Mouse (Mus musculus) left cerebral cortex, postnatal 25 days (tissue): Measurements from ENCODE around the gene Cse1l. TPM values are rescaled to one million over a fixed set of nuclear protein-coding genes. Genes with fewer than 3 reads are reported as not detected.

ENCODE experiments used
- DNase-seq, 2 experiments: peaks; one replicate each; pipeline ENCODE4 v3.0.0; 2022; ENCODE audit warnings: low spot score in 2 of 2, mixed read lengths in 1 of 2
- intact Hi-C: fragments of 180-260 bp; cut with DNase I; formaldehyde crosslinking; loops from one replicate; pipeline ENCODE4 v1.15.1; 2025
- total RNA-seq, 2 experiments: library from RNA; stranded (reverse); gene quantifications; 2 replicates each; pipeline ENCODE4 v1.2.3; 2021

Gene Cse1l
- total RNA-seq = 10 to 100 TPM; 56.0 to 58.7 TPM

DNA sequence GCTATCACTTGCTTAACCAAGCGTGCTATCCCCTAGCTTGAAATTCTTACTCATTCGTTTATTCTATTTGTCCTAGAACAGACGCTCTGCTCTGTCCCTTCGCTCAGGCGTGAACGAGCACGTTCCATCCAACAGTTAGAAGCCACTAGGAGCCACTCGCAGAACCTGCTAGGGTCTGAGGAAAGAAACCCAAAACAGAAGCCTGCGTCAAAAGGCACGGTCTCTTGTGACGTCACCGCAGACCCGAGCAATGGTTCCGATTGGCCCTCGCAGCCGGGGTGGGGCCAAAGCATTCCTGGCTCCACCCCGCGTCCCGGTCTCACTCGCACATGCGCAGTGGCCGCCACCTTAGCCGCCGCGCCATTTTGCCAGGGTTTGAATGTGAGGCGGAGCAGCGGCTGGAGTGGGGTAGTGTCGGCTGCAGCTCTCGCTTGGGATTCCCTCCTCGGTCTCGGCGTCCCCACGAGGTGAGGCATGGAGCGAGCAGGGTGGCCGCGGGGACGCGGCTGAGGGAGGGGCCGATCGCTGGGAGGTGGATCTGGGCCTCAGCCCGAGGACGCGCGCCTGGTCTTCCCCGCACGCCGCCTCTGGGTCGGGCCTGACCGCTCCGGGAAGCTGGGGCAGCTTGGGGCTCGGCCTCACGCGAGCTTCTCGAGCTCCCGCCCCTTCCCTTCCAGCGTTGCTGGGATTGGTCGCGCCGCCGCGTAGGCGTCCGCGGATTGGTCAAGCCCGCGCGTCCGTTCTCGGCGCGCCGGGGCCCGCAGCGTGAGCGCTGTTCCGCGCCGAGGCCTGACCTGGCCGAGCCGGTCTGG is at the start of gene Cse1l:
Gene Cse1l, plus strand, starts transcription at position 330 of the 812 bp plus-strand sequence.
- peak; percentile 98 to 99 for DNase-seq
- intact Hi-C loops = loop anchor here (10.0 kb wide), 1 partner anchor 289 kb away; the partner anchor contains the start of gene Kcnb1

DNA sequence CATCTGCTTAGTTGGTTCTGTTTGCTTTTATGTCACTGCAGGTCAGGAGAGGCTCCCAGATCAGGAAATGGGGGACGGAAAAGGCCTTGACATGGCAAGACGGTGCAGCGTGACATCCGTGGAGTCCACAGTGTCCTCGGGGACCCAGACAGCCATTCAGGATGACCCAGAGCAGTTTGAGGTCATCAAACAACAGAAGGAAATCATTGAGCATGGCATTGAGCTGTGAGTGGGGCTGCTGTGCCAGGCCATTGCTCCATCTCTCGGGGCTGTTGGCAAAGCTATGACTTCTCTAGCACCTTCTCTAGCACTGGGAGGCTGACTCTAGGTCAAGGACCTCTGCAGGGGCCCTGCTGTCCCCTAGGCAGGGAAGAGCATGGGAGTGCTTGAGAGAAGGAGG is 49.5 kb upstream of the Cse1l start:
- DNase-seq = no peak
- intact Hi-C loops = loop anchor here (5.0 kb wide), 1 partner anchor 264 kb away; no protein-coding TSS in a partner anchor

DNA sequence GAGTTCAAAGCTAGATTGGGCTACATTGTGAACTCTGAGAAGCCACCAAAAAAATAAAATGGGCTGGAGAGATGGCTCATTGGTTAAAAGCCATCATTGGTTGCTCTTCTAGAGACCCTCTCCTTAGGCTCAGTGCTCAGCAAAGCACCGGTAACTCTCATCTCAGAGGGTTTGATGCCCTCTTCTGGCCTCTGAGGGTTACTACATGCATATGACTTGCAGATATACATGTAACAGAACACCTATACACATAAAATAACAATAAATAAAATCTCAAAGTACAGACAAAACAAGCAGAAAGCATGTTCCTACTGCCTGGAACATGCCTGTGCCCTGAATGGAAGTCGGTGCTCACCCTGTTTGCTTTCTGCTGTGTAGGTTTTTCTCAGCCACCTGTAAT is 48.7 kb upstream of the Cse1l start:
- intact Hi-C loops = loop anchor here (5.0 kb wide), 1 partner anchor 265 kb away; no protein-coding TSS in a partner anchor
- no peak for DNase-seq

DNA sequence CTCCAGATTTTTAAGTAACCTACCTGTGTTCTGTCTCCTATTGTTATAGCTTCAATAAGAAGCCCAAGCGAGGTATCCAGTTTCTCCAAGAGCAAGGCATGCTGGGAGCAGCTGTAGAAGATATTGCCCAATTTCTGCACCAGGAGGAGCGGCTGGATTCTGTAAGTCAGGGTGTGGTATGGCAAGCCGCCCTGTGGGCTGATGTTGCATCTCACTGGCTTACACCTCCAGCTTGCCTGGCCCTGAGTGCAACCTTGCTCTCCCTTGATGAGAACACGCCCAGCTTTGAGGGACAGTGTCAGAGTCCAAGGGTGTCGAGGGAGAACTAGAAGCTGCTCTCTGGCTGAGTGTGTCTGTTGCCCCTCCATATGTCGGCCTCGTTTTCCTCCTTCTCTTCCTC is 46.6 kb upstream of the Cse1l start:
- no peak for DNase-seq
- intact Hi-C loops = loop anchor here (5.0 kb wide), 1 partner anchor 267 kb away; no protein-coding TSS in a partner anchor

DNA sequence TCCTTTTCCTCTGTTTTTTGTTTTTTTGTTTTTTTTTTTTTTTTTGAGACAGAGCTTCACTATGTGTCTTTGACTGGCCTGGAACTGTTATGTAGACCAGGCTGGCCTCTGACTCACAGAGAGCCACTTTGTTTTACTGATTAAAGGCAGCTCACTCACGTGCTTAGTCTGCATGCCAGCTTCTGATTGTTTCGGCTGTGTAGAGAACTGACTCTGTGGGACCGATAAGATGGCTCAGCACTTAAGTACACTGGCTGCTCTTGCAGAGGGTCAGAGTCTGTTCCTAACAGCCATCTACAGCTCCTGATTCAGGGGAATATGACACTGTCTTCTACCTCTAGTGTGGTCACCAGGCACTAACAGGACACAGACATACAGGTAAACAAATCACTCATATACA is 43.3 kb upstream of the Cse1l start:
- intact Hi-C loops = no loop called here
- no peak for DNase-seq

DNA sequence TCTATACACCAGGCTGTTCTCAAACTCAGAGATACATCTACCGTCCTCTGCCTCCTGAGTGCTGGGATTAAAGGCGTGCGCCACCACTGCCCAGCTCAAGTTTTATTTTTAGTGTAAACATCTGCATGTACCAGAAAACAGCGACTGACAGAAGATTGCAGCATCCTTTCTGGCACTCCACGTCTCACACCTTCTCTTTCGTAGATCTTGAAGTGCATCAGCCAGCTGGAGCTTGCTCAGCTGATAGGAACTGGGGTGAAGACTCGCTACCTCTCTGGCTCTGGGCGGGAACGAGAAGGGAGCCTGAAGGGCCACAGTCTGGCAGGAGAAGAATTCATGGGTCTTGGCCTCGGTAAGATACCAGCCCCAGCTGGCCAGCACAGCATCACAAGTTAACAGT is 40.4 kb upstream of the Cse1l start:
- intact Hi-C loops = no loop called here
- peak in 1 of 2 experiments; percentile 21 for DNase-seq

DNA sequence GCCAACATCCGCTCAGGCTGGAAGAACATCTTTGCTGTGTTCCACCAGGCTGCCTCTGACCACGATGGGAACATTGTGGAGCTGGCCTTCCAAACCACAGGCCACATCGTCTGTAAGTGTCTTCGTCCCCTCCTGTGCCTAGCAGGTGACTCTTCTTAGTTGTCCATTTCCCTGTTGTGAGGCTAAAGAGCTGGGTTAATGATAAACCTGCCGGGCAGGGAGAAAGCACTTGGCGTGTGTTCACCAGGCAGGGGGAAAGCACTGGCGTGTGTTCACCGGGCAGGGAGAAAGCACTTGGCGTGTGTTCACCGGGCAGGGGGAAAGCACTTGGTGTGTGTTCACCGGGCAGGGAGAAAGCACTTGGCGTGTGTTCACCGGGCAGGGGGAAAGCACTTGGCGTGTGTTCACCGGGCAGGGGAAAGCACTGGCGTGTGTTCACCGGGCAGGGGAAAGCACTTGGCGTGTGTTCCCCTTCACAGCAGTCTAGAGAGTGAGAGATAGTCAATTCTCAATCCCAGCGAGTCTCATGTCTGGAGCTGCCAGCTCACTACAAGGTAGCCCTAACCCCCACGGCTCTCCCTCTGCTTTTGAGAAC is 35.5 kb upstream of the Cse1l start:
- no peak for DNase-seq
- intact Hi-C loops = no loop called here

DNA sequence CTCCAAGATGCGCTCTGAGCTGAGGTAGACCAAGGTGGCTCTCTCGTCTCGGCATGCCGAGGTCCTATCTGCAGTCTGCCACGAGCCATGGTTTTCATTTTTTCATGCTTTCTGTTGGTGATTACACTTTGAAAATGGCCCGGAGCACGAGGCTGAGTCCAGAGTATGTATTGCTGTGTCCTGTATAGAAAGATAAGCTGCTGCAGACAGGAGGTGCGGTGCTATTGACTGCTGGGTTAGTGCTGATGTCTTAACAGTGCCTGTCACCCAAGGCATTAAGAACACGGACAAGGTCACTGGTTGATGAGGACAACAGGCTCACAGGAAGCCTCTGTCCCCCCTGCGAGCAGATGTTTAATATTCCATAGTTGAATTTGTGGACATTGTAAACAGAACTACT is 34.9 kb upstream of the Cse1l start:
- intact Hi-C loops = no loop called here

DNA sequence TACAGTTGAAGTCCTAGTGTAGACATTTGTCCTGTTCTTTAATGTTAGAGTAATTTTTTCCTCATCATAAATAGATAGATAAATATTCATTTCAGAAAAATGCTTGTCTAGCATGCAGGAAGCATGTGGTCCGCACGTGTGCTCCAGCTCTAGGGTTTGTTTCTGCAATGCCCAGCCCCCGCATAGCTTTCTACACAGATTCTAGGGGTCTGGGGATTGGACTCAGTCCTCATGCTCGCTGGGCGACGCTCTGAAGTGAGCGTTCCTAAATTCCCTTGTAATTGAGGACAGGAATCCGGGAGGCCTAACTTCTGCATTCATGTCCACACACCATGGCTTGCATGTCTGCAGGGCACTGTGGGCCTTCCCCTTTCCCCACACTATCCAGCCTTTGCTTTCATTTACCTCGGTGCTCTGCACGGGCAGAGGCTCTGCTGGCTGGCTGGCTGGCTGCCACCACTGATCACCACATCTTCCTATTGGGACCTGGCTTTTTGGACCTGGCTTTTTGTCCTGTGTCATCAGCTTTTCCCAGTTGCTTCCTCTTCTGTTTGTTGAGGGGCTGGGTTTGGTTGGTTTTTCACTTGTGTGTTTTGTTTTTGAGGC is 31.1 kb upstream of the Cse1l start:
- DNase-seq = no peak
- intact Hi-C loops = no loop called here

More for the DNA sequence above, 34.9 kb upstream of the Cse1l start:
- no peak for DNase-seq

DNA sequence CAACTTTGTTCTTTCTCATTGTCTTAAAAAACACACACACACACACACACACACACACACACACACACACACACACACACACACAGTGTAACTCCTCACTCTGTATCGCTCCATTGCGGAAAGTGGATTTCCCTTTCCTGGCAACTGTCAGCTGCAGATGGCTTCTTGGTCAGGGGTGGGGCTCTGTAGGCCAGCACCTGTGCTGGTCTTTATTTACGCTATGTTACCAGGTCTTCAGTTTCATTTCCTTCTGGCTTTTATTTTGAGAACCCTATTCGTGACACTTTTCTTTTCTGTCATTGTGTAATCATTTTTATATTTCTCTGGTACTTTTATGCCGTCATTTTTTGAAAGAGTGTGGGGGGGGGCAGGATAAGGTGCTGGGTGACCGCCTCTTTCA is 30.3 kb upstream of the Cse1l start:
- no peak for DNase-seq
- intact Hi-C loops = no loop called here

DNA sequence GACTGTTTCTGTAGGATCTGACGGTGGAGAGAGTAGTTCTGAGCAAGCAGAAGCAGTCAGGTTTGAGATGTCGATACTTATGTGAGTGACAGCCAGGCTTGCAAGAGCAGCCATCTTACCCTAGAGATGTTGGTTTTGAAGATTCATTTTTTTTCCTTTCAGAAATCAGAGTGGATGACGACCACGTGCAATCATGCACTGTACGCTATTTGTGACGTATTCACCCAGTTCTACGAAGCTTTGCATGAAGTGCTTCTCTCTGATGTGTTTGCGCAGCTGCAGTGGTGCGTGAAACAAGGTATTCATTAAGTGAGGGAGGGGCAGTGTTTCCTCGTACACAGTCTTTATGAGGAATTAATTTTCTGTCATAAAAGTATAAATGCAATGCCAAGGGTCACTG is 29.5 kb upstream of the Cse1l start:
- intact Hi-C loops = no loop called here
- no peak for DNase-seq

DNA sequence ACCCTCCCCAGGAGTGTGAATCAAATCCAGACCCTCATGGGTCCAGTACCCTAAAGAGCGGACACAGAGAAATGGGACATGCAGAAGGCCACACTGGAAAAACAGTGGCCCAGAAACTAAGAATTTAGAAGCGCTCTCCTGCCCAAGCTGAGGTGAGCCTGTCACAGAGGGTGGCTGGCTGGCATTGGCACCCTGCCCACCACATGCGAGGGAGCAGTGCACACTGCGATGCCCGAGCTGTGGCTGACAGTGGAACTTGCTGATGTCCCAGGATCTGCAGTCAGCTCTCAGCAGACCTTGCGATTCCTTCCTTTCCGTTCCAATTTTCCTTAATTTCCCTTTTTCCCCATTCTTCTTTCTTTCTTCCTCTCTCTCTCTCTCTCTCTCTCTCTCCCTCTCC is 20.8 kb upstream of the Cse1l start:
- DNase-seq = no peak
- intact Hi-C loops = no loop called here

DNA sequence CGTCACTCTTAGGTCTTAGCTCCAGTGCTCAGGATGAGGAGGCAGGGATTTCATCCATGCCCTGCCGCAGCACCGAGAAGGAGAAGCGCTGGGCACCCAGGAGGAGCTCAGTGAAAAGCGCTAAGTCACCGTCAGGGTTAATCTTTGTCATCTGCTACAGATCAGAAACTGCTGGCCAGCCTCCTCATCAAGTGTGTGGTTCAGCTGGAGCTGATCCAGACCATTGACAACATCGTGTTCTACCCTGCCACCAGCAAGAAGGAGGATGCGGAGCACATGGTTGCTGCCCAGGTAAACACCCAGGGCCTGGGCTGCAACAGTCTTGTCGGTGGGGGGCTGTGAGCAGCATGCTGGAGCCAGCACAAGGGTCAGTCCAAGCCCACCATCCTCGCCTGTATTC is 20.2 kb upstream of the Cse1l start:
- intact Hi-C loops = no loop called here
- DNase-seq = no peak

DNA sequence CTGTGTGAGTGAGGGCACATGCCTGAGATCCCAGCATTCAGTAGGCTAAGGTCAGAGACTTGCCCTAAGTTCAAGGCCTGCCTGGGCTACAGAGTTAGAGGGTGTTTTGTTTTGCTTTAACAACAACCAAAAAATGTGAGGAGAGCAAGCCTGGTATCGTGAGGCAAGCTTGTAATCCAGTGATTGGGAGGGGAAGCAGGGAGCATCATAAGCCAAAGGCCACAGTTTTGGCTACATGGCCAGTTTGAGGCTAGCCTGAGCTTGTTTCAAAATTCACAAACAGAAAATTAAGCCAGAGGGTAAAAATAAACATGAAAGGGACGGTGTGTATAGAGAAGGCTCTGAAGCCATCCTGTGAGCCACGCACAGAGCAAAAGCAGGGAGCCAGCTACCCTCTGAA is 19.6 kb upstream of the Cse1l start:
- intact Hi-C loops = no loop called here
- no peak for DNase-seq

DNA sequence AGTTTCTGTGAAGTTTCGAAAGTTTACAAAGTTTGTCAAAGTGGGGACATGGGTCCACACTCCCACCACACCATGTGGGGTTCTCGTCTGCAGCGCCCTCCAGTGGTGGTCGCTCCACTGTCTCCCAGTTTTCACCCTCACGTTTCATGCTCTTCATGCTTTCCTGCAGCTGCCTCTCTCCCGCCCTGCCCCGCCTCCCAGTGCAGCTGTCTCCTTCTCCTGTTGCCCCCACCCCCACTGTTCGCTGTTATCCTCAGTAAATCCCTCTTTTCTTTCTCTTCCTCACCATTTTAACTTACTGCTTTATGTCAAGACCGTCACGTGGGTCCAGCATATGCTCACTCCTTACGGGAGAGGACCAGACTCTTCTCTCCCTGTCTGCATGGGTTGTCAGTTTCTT is 18.0 kb upstream of the Cse1l start:
- DNase-seq = no peak
- intact Hi-C loops = no loop called here

DNA sequence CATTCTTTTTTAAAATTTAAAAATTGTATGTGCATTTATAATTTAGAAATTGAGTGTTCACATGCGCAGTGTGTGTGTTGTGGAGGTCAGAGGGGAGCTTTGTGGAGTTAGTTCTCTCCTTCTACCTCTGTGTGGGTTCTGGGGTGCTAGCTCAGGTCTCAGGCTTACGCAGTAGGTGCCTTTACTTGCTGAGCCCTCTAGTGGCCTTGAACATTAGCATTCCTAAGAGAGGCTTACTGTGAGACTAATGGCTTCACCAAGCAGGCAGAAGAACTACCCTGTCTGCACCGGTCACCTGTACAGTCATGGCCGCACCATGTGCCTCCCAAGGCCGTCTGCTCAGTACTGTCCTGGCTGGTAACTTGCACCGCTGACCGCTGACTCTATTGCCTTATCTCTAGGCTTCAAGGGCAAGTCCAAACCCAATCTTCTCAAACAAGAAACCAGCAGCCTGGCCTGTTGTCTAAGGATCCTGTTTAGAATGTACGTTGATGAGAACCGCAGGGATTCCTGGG is 14.4 kb upstream of the Cse1l start:
- no peak for DNase-seq
- intact Hi-C loops = no loop called here

DNA sequence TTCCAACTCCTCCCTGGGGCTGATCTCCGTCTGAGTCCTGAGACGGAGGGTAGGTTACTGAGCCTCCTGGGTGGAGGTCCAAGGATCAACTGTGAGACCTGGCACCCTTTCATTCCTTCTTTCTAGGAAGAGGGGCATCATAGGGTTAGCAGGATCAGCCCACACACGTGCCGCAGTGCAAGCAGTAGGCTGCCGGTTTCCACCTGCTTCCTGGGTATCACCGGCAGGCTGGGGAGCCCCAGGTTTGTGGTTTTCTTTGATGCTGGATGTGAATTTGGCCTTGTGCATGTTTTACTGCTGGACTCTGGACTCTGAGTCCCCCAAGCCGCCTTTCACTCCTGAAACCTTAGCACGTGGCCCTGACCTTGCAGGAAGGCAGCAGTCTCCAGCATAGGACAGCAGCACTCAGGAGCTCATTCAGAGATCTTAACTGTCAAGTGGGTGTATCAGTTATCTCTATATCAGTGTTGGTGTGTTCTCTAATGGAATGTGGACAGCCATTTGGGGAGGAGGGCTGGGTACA is 13.6 kb upstream of the Cse1l start:
- intact Hi-C loops = no loop called here
- no peak for DNase-seq

DNA sequence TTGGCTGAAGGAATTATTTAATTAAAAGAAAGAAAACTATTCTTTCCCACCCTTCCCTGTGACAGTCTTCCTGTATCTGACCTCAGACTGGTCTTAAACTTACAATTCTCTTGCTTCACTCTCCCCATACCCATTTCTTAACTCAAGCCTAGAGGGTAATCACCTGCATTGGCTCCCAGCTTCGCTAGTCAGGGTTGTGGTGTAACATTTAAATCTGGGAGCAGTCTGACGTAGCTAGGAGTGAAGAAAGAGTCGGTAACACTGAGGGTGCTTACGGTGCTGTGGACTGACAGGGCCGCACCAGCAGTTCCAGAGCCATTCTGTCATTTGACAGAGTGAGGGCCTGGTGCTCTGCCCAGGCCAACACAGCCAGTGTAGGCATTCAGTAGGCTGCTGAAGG is 12.8 kb upstream of the Cse1l start:
- intact Hi-C loops = no loop called here

DNA sequence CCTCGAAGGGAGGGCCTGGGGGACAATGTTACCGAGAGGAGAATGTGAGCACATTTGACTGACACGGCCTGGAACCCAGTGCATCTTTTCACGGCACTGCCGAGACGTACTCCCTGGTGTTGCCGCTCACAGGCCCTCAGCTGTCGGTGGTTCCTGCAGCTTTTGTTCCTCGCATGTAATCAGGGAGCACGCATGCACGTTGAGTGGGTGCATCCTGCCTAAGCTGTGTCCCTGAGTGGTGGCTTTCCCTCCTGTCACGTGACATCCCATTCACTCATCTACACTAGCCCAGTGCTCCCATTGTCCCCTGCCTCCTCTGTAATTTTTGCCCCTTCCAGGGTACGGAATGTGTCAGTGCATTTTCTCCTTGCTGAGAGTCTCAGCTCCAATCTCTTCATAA is 9.5 kb upstream of the Cse1l start:
- DNase-seq = peak in 1 of 2 experiments; percentile 39
- intact Hi-C loops = no loop called here

More for the DNA sequence above, 12.8 kb upstream of the Cse1l start:
- no peak for DNase-seq

DNA sequence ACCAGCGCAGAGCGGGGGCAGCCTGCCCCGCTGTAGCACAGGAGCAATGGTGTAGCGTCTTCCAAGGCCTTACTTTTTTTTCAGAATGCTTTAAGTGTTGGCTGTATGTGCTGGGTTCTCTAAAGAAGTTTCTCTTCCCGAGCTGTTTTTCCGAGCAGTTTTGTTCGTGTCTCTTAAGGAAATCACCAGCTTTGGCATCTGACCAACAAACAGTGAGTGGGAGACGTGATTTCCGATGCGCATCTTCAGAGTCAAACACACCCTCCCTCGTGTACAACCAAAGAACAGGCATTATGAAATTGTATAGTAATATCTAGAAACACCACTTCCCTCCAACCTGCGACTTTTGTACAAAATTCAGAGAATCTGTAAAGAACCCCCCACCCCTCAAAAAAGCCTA is 8.9 kb upstream of the Cse1l start:
- peak in 1 of 2 experiments; percentile 40 for DNase-seq
- intact Hi-C loops = no loop called here
